Mouse (Mus musculus) liver, postnatal 0 days (tissue): ENCODE data around the gene Rarg. TPM values are rescaled to one million over a fixed set of nuclear protein-coding genes. Genes with fewer than 3 reads are reported as not detected.

Experiments
- ATAC-seq: fragments of 200-750 bp; cut with Nextera tagmentation; 2 replicates; pipeline ENCODE4 v1.8.0; 2017; ENCODE audit warnings: mild to moderate bottlenecking, moderate library complexity
- DNase-seq: peaks from one replicate; pipeline ENCODE4 v3.0.0-alpha.2; 2016
- H3K27ac ChIP-seq: fragments of 300-500 bp; sonication (generic); 2 replicates; pipeline ENCODE4 v1.5.1; 2014; ENCODE audit warnings: antibody characterized with exemption, moderate library complexity, mild to moderate bottlenecking, low read depth
- H3K27me3 ChIP-seq: fragments of 300-500 bp; sonication (generic); 2 replicates; pipeline ENCODE4 v1.6.1; 2014; ENCODE audit warnings: low read length, control low read depth, mixed read lengths; ENCODE audit not compliant: insufficient read depth
- H3K36me3 ChIP-seq: fragments of 300-500 bp; sonication (generic); replicated peaks from 2 replicates; pipeline ENCODE4 v1.6.1; 2014; ENCODE audit warnings: mild to moderate bottlenecking, control low read depth, low read length, moderate library complexity, mixed read lengths; ENCODE audit not compliant: insufficient read depth
- H3K4me1 ChIP-seq: fragments of 300-500 bp; sonication (generic); 2 replicates; pipeline ENCODE4 v1.6.1; 2014; ENCODE audit warnings: antibody characterized with exemption, mild to moderate bottlenecking, control low read depth; ENCODE audit not compliant: insufficient read depth
- H3K4me2 ChIP-seq: fragments of 300-500 bp; sonication (generic); 2 replicates; pipeline ENCODE4 v1.6.1; 2014; ENCODE audit warnings: low read depth, mild to moderate bottlenecking, low read length, moderate library complexity, mixed read lengths
- H3K4me3 ChIP-seq: fragments of 300-500 bp; sonication (generic); 2 replicates; pipeline ENCODE4 v1.5.1; 2014; ENCODE audit warnings: low read depth, low read length
- H3K9ac ChIP-seq: fragments of 300-500 bp; sonication (generic); replicated peaks from 2 replicates; pipeline ENCODE4 v1.6.1; 2014; ENCODE audit warnings: mild to moderate bottlenecking, moderate library complexity
- H3K9me3 ChIP-seq: fragments of 300-500 bp; sonication (generic); 2 replicates; pipeline ENCODE4 v1.6.1; 2016; ENCODE audit warnings: mild to moderate bottlenecking, control low read depth, low read length, mixed read lengths
- CTCF ChIP-seq: sonication (generic); IDR thresholded peaks from 2 replicates; pipeline ENCODE4 v1.5.1; 2016; ENCODE audit warnings: antibody characterized with exemption, low read depth
- EP300 ChIP-seq: IDR thresholded peaks from 2 replicates; pipeline ENCODE4 v1.6.1; 2016; ENCODE audit warnings: antibody characterized with exemption, low read depth, mild to moderate bottlenecking
- WGBS: fragments of 180-500 bp; shearing (Covaris S2); extraction: QIAGEN DNeasy Blood & Tissue Kit; methylation state at CpG from one replicate; pipeline ENCODE4 v1.1.7; 2014; ENCODE audit not compliant: insufficient replicate concordance; 5-methylcytosine and 5-hydroxymethylcytosine counted together
- polyA plus RNA-seq: library from polyadenylated mRNA; unstranded; fragments of >200 nt; fragmentation: Nextera tagmentation; extraction: Ambion mirVana; gene quantifications from 2 replicates; pipeline ENCODE4 v1.2.1, GENCODE M21; 2015

Gene Rarg
- polyA plus RNA-seq = 2.4 and 2.6 TPM in 2 replicates

DNA sequence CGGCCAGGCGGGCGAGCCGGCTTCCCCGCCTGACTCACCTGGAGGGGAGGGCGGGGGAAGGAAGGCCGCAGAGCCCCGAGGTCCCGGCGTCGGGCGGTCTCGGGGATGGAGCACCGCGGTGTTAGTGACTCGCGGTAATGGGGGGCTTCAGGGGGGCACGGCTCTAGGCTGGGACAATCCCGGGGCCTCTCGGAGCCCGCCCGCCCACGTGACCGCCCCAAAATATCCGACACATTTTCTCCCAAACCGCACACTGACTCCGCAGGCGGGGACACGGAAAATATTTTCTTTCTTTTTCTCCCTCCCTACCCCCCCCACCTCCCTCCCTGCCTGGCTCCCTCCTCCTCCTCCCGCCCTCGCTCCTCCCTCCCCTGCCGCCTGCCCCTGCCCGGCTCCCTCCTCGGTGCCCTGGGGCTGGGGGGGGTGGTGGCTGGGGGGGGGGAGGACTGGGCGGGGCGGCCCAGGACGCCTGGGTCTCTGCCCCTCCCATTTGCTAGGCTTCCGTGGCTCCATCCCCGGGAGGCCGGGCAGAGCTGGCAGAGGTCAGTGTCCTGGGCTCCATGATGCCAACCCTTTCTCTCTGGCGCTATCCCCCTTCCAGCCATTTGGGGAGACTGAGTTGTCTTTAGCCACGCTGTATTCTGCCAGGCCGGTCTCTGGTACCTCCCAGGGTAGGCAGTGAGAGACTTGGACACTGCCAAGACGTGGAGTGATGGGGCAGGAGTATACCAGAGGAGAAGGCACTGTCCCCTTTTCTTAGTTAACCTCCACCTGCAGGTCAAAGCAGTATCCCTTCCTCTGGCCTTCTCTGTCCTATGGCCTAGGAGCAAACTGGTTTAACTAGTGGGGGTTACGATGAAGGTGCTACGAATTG, at the start of gene Rarg:
TSS of gene Rarg (minus strand) at position 316 of the 874 bp plus-strand sequence.
- Histone ChIP-seq H3K9me3 (no peaks in the 10 kb centered on the region), H3K4me2 (peak within 1 kb of the TSS; percentile 88), H3K4me3 (peak within 1 kb of the TSS; percentile 61), H3K9ac (peak within 1 kb of the TSS; percentile 55), H3K27ac (no peak within 1 kb of the TSS), H3K27me3 (peaks cover 57% of the 10 kb centered on the region), H3K4me1 (peaks cover 8% of the 10 kb centered on the region), H3K36me3 (no peaks in the 10 kb centered on the region)
- DNase-seq (no peak), ATAC-seq (peak; percentile 43)
- no peak for TF ChIP-seq CTCF
- no peak for TF ChIP-seq EP300
- 2% methylated on average over 40 of the region's 46 CpGs for WGBS

- Histone ChIP-seq H3K36me3 (peaks cover 61% of the 10 kb centered on the region), H3K27ac (no peak overlapping the region), H3K4me1 (0 out of 2 replicates have a peak, but pooled peaks cover 2% of the 10 kb centered on the region), H3K4me3 (no peak overlapping the region), H3K4me2 (no peak overlapping the region), H3K9ac (no peak overlapping the region), H3K27me3 (no peaks in the 10 kb centered on the region), H3K9me3 (no peaks in the 10 kb centered on the region)
- DNase-seq = no peak
- no peak for ATAC-seq
- no peak for TF ChIP-seq CTCF
- no peak for TF ChIP-seq EP300
- WGBS = 85% methylated on average over 6 of the region's 6 CpGs
Observed at GRCm38 (mm10) chr15:102302542-102302941, 45.2 kb upstream of the Rarg start.

DNA sequence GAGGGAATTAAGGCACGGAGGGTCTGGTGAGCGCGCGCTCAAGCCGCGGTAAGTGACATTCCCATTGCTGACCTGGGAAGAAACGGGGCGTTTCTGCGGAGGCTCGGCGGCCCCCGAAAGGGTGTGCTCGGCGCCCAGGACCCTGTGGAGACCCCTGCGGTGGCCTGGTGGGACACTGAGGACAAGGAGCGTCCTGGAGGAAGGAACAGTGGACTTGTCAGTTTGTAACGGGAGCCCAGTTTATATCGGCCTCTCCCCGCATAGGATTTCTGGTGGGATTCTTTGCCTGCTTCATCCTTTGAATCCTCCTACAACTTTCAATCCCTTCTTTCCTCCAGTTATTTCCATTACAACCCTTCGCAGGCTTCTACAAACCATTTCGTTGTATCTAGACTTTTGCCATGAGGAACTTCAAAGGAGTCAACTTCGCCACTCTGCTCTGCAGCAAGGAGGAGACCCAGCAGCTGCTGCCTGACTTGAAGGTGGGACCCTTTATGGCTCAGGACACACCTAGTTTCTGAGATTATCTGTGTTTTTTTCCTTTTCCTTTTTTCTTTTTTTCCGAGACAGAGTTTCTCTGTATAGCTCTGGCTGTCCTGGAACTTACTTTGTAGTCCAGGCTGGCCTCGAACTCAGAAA, 39.2 kb upstream of the Rarg start:
- Histone ChIP-seq H3K9ac (peak overlapping the region; percentile 79), H3K9me3 (no peaks in the 10 kb centered on the region), H3K36me3 (peaks cover 26% of the 10 kb centered on the region), H3K4me2 (peak overlapping the region; percentile 99), H3K4me3 (peak overlapping the region; percentile 91), H3K4me1 (peaks cover 10% of the 10 kb centered on the region), H3K27me3 (no peaks in the 10 kb centered on the region), H3K27ac (0 out of 2 replicates have a peak overlapping the region, but pooled peaks have one; percentile 29)
- no peak for DNase-seq
- no peak for TF ChIP-seq CTCF
- no peak for TF ChIP-seq EP300
- 5% methylated on average over 24 of the region's 24 CpGs for WGBS
- no peak for ATAC-seq

DNA sequence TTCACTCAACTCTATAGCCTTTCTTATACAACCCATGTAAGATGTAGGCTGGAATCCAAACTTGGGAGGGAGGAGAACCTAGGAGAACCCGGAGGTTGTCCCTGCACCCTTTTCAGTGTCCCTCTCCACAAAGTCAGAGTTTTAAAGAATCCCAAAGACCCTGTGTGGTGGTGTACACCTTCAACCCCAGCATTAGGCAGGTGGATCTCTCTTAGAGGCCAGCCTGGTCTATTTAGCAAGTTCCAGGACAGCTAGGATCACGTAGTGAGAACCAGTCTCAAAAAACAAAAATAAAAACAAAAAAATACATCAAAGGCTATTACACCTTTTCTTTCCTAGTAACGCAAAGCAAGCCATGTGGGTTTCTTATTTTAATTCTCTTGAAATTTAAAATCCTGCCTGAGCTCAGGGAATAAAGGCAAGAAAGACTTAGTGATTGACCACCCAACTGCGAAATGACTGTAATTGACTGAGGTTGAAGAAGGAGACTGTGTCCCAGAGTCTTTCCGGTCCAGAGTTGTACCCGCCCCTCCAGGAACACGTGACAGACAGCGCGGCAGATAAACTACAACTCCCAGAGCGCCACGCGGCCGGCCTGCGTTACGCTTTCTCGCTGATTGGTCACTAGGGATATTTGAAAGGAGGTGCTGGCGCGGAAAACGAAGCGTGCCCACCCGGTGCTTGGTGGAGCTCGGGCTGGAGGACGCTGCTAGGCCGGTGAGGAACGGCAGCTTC, 38.5 kb upstream of the Rarg start, which contains the start of gene Espl1:
TSS of gene Espl1 (plus strand) at position 634 of the 735 bp plus-strand sequence.
- Histone ChIP-seq H3K4me3 (peak within 1 kb of the TSS; percentile 91), H3K27me3 (no peaks in the 10 kb centered on the region), H3K9ac (peak within 1 kb of the TSS; percentile 79), H3K9me3 (no peaks in the 10 kb centered on the region), H3K4me2 (peak within 1 kb of the TSS; percentile 99), H3K4me1 (peaks cover 10% of the 10 kb centered on the region), H3K36me3 (peaks cover 20% of the 10 kb centered on the region), H3K27ac (peak within 1 kb of the TSS; percentile 37)
- no peak for TF ChIP-seq EP300
- TF ChIP-seq CTCF = no peak
- ATAC-seq (peak; percentile 99), DNase-seq (peak; percentile 97)
- WGBS = 6% methylated on average over 25 of the region's 25 CpGs

DNA sequence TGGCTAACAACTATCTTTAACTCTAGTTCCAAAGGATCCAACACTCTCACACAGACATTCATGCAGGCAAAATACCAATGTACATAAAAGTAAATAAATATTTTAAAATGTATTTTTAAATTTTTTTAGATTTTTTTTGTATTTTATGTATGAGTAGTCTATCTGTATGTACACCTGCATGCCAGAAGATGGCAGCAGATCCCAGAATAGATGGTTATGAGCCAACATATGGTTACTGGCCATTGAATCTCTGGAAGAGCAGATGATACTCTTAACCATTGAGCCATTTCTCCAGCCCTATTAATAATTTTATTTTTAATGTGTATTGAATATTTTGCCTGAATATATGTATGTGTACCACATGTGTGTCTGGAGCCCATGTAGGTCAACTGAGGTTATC, 30.1 kb upstream of the Rarg start:
- no peaks in the 10 kb centered on the region for H3K36me3 ChIP-seq
- no peak overlapping the region for H3K9ac ChIP-seq
- no peak overlapping the region for H3K4me2 ChIP-seq
- TF ChIP-seq EP300 (no peak), CTCF (peak; percentile 71)
- no peak overlapping the region for H3K27ac ChIP-seq
- H3K4me3 ChIP-seq = no peak overlapping the region
- H3K4me1 ChIP-seq = peaks cover 7% of the 10 kb centered on the region
- DNase-seq (peak; percentile 46), ATAC-seq (no peak)
- H3K9me3 ChIP-seq = no peaks in the 10 kb centered on the region
- H3K27me3 ChIP-seq = no peaks in the 10 kb centered on the region

- no peak for TF ChIP-seq CTCF
- 0 out of 2 replicates have a peak, but pooled peaks have one; percentile 15 for TF ChIP-seq EP300
- H3K9me3 ChIP-seq = no peaks in the 10 kb centered on the region
- no peak for DNase-seq
- no peak overlapping the region for H3K4me2 ChIP-seq
- no peaks in the 10 kb centered on the region for H3K27me3 ChIP-seq
- H3K9ac ChIP-seq = no peak overlapping the region
- H3K4me3 ChIP-seq = no peak overlapping the region
- peaks cover 7% of the 10 kb centered on the region; the same call in 1 of the 2 replicates for H3K36me3 ChIP-seq
- peaks cover 25% of the 10 kb centered on the region for H3K4me1 ChIP-seq
- ATAC-seq = no peak
- no peak overlapping the region for H3K27ac ChIP-seq
- WGBS = 41% methylated on average over 3 of the region's 3 CpGs
Observed at GRCm38 (mm10) chr15:102283648-102284047, 26.3 kb upstream of the Rarg start.
